In genomic region chr11:110414263-110414662, GRCm38 (mm10) we compare ENCODE assay signal across 17 mouse cellular contexts.
"Had no signal": no experiment of that assay in that cellular context is flagged by ENCODE, and none has a peak within 500 bp of the region (broad histone marks: within the 10 kb centered on the region; RNA-seq: fewer than 3 reads in every experiment).

No protein-coding gene starts in this region.

- DNase-seq: liver, embryonic 13.5 days; lung, adult 18-20 months; lung, embryonic 14.5 days; lung, postnatal 10 days; lung, postnatal 4 days; right cerebral cortex, postnatal 14 days; thymus, adult 2 months; thymus, postnatal 25 days; thymus, postnatal 4 days had no signal

- H3K4me1 ChIP-seq: stomach, embryonic 15.5 days had no signal

- H3K36me3 ChIP-seq: liver, embryonic 13.5 days; liver, embryonic 15.5 days; midbrain, embryonic 13.5 days; midbrain, embryonic 15.5 days; neural tube, embryonic 13.5 days; neural tube, embryonic 15.5 days; stomach, embryonic 15.5 days had no signal

- H3K4me3 ChIP-seq: liver, embryonic 13.5 days; liver, embryonic 15.5 days; midbrain, embryonic 10.5 days; midbrain, embryonic 13.5 days; midbrain, embryonic 15.5 days; myocyte; neural tube, embryonic 13.5 days; neural tube, embryonic 15.5 days; stomach, embryonic 15.5 days had no signal

- H3K9ac ChIP-seq: liver, embryonic 13.5 days; liver, embryonic 15.5 days; lung, embryonic 14.5 days; midbrain, embryonic 13.5 days; midbrain, embryonic 15.5 days; neural tube, embryonic 13.5 days; neural tube, embryonic 15.5 days; stomach, embryonic 15.5 days had no signal

- ATAC-seq: midbrain, embryonic 13.5 days; midbrain, embryonic 15.5 days had no signal

- H3K4me2 ChIP-seq: liver, embryonic 13.5 days; liver, embryonic 15.5 days; lung, embryonic 14.5 days; midbrain, embryonic 13.5 days; midbrain, embryonic 15.5 days; neural tube, embryonic 13.5 days; neural tube, embryonic 15.5 days; stomach, embryonic 15.5 days had no signal

- H3K27ac ChIP-seq: liver, embryonic 13.5 days; liver, embryonic 15.5 days; midbrain, embryonic 10.5 days; midbrain, embryonic 13.5 days; midbrain, embryonic 15.5 days; neural tube, embryonic 13.5 days; neural tube, embryonic 15.5 days; stomach, embryonic 15.5 days had no signal

- H3K9me3 ChIP-seq: liver, embryonic 13.5 days; liver, embryonic 15.5 days; midbrain, embryonic 10.5 days; midbrain, embryonic 13.5 days; midbrain, embryonic 15.5 days; neural tube, embryonic 13.5 days; neural tube, embryonic 15.5 days; stomach, embryonic 15.5 days had no signal

- H3K27me3 ChIP-seq: liver, embryonic 13.5 days; liver, embryonic 15.5 days; midbrain, embryonic 13.5 days; midbrain, embryonic 15.5 days; neural tube, embryonic 13.5 days; neural tube, embryonic 15.5 days; stomach, embryonic 15.5 days had no signal
